19 mouse cellular contexts compared by ENCODE assay signal in the genomic region with DNA sequence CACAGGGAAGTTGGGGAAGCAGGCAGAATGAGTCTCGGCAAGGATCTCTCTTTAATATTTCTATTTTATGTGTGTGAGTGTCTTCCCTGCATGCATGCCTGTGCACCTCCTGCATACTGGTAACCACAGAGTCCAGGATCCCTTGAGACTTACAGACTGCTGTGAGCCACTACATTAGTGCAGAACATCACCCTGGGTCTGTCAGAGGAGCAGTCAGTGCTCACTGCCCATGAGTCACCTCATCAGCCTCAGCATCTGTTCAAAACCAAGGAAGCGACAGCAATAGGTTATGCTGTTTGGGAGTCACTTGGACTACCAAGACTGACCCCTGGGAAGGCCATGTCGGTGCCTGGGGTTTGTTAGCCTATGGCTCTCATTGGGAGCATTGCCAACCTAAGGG. TPM values are rescaled to one million over a fixed set of nuclear protein-coding genes. Genes with fewer than 3 reads are reported as not detected.
DNase-seq lines count a peak whose midpoint lies in the region; ATAC-seq and TF ChIP-seq lines count a peak whose summit lies in the region.
"Had no signal": no experiment of that assay in that cellular context is flagged by ENCODE, and none has a peak within 500 bp of the region (broad histone marks: within the 10 kb centered on the region; RNA-seq: fewer than 3 reads in every experiment).

No protein-coding gene starts in this region.

- no peak overlapping the region for H3K4me3 ChIP-seq in heart, embryonic 16.5 days (ENCODE audit: low read length)
- H3K4me3 ChIP-seq in heart, embryonic 12.5 days, result no peak overlapping the region
- no peak overlapping the region for H3K4me3 ChIP-seq in lung, embryonic 14.5 days (ENCODE audit: low read depth, low read length)
- no peak overlapping the region for H3K4me3 ChIP-seq in limb, embryonic 13.5 days
- H3K4me3 ChIP-seq: midbrain, embryonic 12.5 days; neural tube, embryonic 12.5 days had no signal

- no peak overlapping the region for H3K4me2 ChIP-seq in heart, embryonic 16.5 days (ENCODE audit: low read depth, low read length)
- no peak overlapping the region for H3K4me2 ChIP-seq in heart, embryonic 12.5 days
- no peak overlapping the region for H3K4me2 ChIP-seq in lung, embryonic 14.5 days
- H3K4me2 ChIP-seq in limb, embryonic 13.5 days (replicated peaks), result no peak overlapping the region; the same call in 1 of the 2 replicates

- DNase-seq in lung, embryonic 14.5 days, result no peak
- DNase-seq in lung, postnatal 36 days, result no peak
- peak; percentile 74 for DNase-seq in MN1 (ENCODE audit: low spot score)
- DNase-seq in layer of hippocampus, postnatal 25 days (ENCODE audit: extremely low spot score in 1 of 2, low spot score in 1 of 2), result no peak
- no peak for DNase-seq in cerebellum, adult 18-20 months
- DNase-seq: adrenal gland, postnatal 25 days; embryo, embryonic 11 days; forebrain, postnatal 0 days; right cerebral cortex, adult 18-20 months; thymus, postnatal 25 days had no signal

- H3K27ac ChIP-seq in heart, embryonic 16.5 days (ENCODE audit: low read length), result peak overlapping the region; percentile 27; the same call in 1 of the 2 replicates
- H3K27ac ChIP-seq in heart, embryonic 12.5 days (ENCODE audit: poor library complexity, severe bottlenecking), result no peak overlapping the region
- H3K27ac ChIP-seq in lung, embryonic 14.5 days (ENCODE audit: low read depth), result peak overlapping the region; percentile 21; the same call in 1 of the 2 replicates
- H3K27ac ChIP-seq in limb, embryonic 13.5 days, result peak overlapping the region; percentile 58
- H3K27ac ChIP-seq: liver, embryonic 14.5 days; midbrain, embryonic 12.5 days; neural tube, embryonic 12.5 days had no signal

- H3K9ac ChIP-seq in heart, embryonic 16.5 days (ENCODE audit: low read length), result no peak overlapping the region; the same call in 1 of the 2 replicates
- no peak overlapping the region for H3K9ac ChIP-seq in heart, embryonic 12.5 days
- H3K9ac ChIP-seq in lung, embryonic 14.5 days, result no peak overlapping the region
- H3K9ac ChIP-seq in limb, embryonic 13.5 days, result no peak overlapping the region
- H3K9ac ChIP-seq: forebrain, postnatal 0 days; liver, embryonic 14.5 days; midbrain, embryonic 12.5 days had no signal

- TF ChIP-seq CTCF in lung, embryonic 14.5 days (IDR thresholded peaks at IDR 0.05; ENCODE audit: low read depth), result no peak

- no peaks in the 10 kb centered on the region for H3K36me3 ChIP-seq in heart, embryonic 16.5 days (ENCODE audit: control insufficient read depth, insufficient read depth)
- no peaks in the 10 kb centered on the region for H3K36me3 ChIP-seq in heart, embryonic 12.5 days
- H3K36me3 ChIP-seq in lung, embryonic 14.5 days (ENCODE audit: insufficient read depth), result no peaks in the 10 kb centered on the region
- no peaks in the 10 kb centered on the region for H3K36me3 ChIP-seq in limb, embryonic 13.5 days
- H3K36me3 ChIP-seq: midbrain, embryonic 12.5 days; neural tube, embryonic 12.5 days had no signal

- H3K27me3 ChIP-seq in heart, embryonic 16.5 days (ENCODE audit: control insufficient read depth, insufficient read depth, low read length), result no peaks in the 10 kb centered on the region
- H3K27me3 ChIP-seq in heart, embryonic 12.5 days (replicated peaks), result no peaks in the 10 kb centered on the region
- H3K27me3 ChIP-seq in lung, embryonic 14.5 days (ENCODE audit: insufficient read depth, low read length), result no peaks in the 10 kb centered on the region
- no peaks in the 10 kb centered on the region for H3K27me3 ChIP-seq in limb, embryonic 13.5 days
- H3K27me3 ChIP-seq: midbrain, embryonic 12.5 days; neural tube, embryonic 12.5 days had no signal

- no peak for ATAC-seq in heart, embryonic 16.5 days (replicated peaks; ENCODE audit: extremely low read depth, insufficient read depth, low FRiP score)
- no peak for ATAC-seq in heart, embryonic 12.5 days (ENCODE audit: insufficient number of reproducible peaks, low FRiP score)
- ATAC-seq in lung, embryonic 14.5 days (ENCODE audit: insufficient read depth), result no peak
- ATAC-seq in limb, embryonic 13.5 days (ENCODE audit: low FRiP score, low read depth), result no peak
- ATAC-seq: forebrain, postnatal 0 days had no signal

- no peaks in the 10 kb centered on the region for H3K9me3 ChIP-seq in heart, embryonic 16.5 days (replicated peaks; ENCODE audit: control insufficient read depth, low read length)
- no peaks in the 10 kb centered on the region for H3K9me3 ChIP-seq in heart, embryonic 12.5 days (replicated peaks)
- H3K9me3 ChIP-seq in lung, embryonic 14.5 days (ENCODE audit: low read depth, low read length), result no peaks in the 10 kb centered on the region
- no peaks in the 10 kb centered on the region for H3K9me3 ChIP-seq in limb, embryonic 13.5 days
- H3K9me3 ChIP-seq: midbrain, embryonic 12.5 days; neural tube, embryonic 12.5 days had no signal

- peaks cover 16% of the 10 kb centered on the region for H3K4me1 ChIP-seq in heart, embryonic 16.5 days (ENCODE audit: control insufficient read depth, insufficient read depth, low read length)
- peaks cover 36% of the 10 kb centered on the region for H3K4me1 ChIP-seq in heart, embryonic 12.5 days (replicated peaks)
- peaks cover 9% of the 10 kb centered on the region; the same call in 1 of the 2 replicates for H3K4me1 ChIP-seq in lung, embryonic 14.5 days (ENCODE audit: insufficient read depth)
- H3K4me1 ChIP-seq in limb, embryonic 13.5 days, result peaks cover 32% of the 10 kb centered on the region

- 62% methylated on average over 3 of the region's 3 CpGs for WGBS in heart, embryonic 16.5 days
- 67% methylated on average over 3 of the region's 3 CpGs for WGBS in heart, embryonic 12.5 days
- WGBS in lung, embryonic 14.5 days, result 59% methylated on average over 3 of the region's 3 CpGs
- 62% methylated on average over 3 of the region's 3 CpGs for WGBS in limb, embryonic 13.5 days

RNA-seq across cellular contexts. Expression of a gene that starts 11.9 kb away (rescaled TPM):
- polyA plus RNA-seq in heart, embryonic 16.5 days (2015; fragmentation: Nextera tagmentation; extraction: Ambion mirVana), result 125 and 146 TPM in 2 replicates
- polyA plus RNA-seq in heart, embryonic 12.5 days (2016; fragmentation: Nextera tagmentation; extraction: Ambion mirVana), result 139 and 142 TPM in 2 replicates
- polyA plus RNA-seq in lung, embryonic 14.5 days (2014; fragmentation: Nextera tagmentation; extraction: Ambion mirVana), result 355 and 366 TPM in 2 replicates
- polyA plus RNA-seq in limb, embryonic 13.5 days (2015; fragmentation: Nextera tagmentation; extraction: Ambion mirVana), result 347 and 366 TPM in 2 replicates
- total RNA-seq in layer of hippocampus, postnatal 25 days (2021), result 10 to 100 TPM; 44.0 to 66.0 TPM

RNA-seq across cellular contexts. Expression of a gene that starts 21.5 kb away (rescaled TPM):
- 1.8 and 1.9 TPM in 2 replicates for polyA plus RNA-seq in heart, embryonic 16.5 days (2015; fragmentation: Nextera tagmentation; extraction: Ambion mirVana)
- 0.40 and 0.60 TPM in 2 replicates for polyA plus RNA-seq in heart, embryonic 12.5 days (2016; fragmentation: Nextera tagmentation; extraction: Ambion mirVana)
- polyA plus RNA-seq in lung, embryonic 14.5 days (2014; fragmentation: Nextera tagmentation; extraction: Ambion mirVana), result 5.0 and 6.1 TPM in 2 replicates
- polyA plus RNA-seq in limb, embryonic 13.5 days (2015; fragmentation: Nextera tagmentation; extraction: Ambion mirVana), result 0.90 and 1.4 TPM in 2 replicates
- total RNA-seq in layer of hippocampus, postnatal 25 days (2021), result under 1 TPM; 0.66 to 0.89 TPM

RNA-seq across cellular contexts. Expression of a gene that starts 32.0 kb away (rescaled TPM):
- 1.2 and 1.9 TPM in 2 replicates for polyA plus RNA-seq in heart, embryonic 16.5 days (2015; fragmentation: Nextera tagmentation; extraction: Ambion mirVana)
- 1.8 and 2.0 TPM in 2 replicates for polyA plus RNA-seq in heart, embryonic 12.5 days (2016; fragmentation: Nextera tagmentation; extraction: Ambion mirVana)
- polyA plus RNA-seq in lung, embryonic 14.5 days (2014; fragmentation: Nextera tagmentation; extraction: Ambion mirVana), result 3.5 and 3.7 TPM in 2 replicates
- polyA plus RNA-seq in limb, embryonic 13.5 days (2015; fragmentation: Nextera tagmentation; extraction: Ambion mirVana), result 11.1 and 11.3 TPM in 2 replicates
- total RNA-seq in layer of hippocampus, postnatal 25 days (2021), result 1 to 10 TPM; 1.1 to 1.4 TPM
- total RNA-seq: adrenal gland, postnatal 25 days had no signal

RNA-seq across cellular contexts. Expression of a gene that starts 32.1 kb away (rescaled TPM):
- polyA plus RNA-seq in heart, embryonic 16.5 days (2015; fragmentation: Nextera tagmentation; extraction: Ambion mirVana), result 9.1 and 9.8 TPM in 2 replicates
- 14.2 and 15.5 TPM in 2 replicates for polyA plus RNA-seq in heart, embryonic 12.5 days (2016; fragmentation: Nextera tagmentation; extraction: Ambion mirVana)
- 31.3 and 37.4 TPM in 2 replicates for polyA plus RNA-seq in lung, embryonic 14.5 days (2014; fragmentation: Nextera tagmentation; extraction: Ambion mirVana)
- polyA plus RNA-seq in limb, embryonic 13.5 days (2015; fragmentation: Nextera tagmentation; extraction: Ambion mirVana), result 138 and 142 TPM in 2 replicates
- total RNA-seq in layer of hippocampus, postnatal 25 days (2021), result 10 to 100 TPM; 32.4 to 34.4 TPM
- total RNA-seq: heart, postnatal 25 days had no signal

RNA-seq across cellular contexts. Expression of a gene that starts 43.7 kb away (rescaled TPM):
- polyA plus RNA-seq in heart, embryonic 16.5 days (2015; fragmentation: Nextera tagmentation; extraction: Ambion mirVana), result 0.20 and 1.1 TPM in 2 replicates
- polyA plus RNA-seq in heart, embryonic 12.5 days (2016; fragmentation: Nextera tagmentation; extraction: Ambion mirVana), result 0.47 TPM in 1 of 2 replicates, not detected in the other
- polyA plus RNA-seq in lung, embryonic 14.5 days (2014; fragmentation: Nextera tagmentation; extraction: Ambion mirVana), result 0.18 and 0.26 TPM in 2 replicates
- polyA plus RNA-seq in limb, embryonic 13.5 days (2015; fragmentation: Nextera tagmentation; extraction: Ambion mirVana), result 0.29 and 0.86 TPM in 2 replicates
- not detected for total RNA-seq in layer of hippocampus, postnatal 25 days (2021)
- total RNA-seq: adrenal gland, postnatal 25 days; forebrain, postnatal 0 days; heart, postnatal 25 days; layer of hippocampus, adult 18-20 months; left cerebral cortex, postnatal 10 days had no signal
- polyA plus RNA-seq: forebrain, postnatal 0 days; midbrain, embryonic 12.5 days had no signal
